Mouse (Mus musculus): ENCODE measurements around the gene Hif1an.

DNA sequence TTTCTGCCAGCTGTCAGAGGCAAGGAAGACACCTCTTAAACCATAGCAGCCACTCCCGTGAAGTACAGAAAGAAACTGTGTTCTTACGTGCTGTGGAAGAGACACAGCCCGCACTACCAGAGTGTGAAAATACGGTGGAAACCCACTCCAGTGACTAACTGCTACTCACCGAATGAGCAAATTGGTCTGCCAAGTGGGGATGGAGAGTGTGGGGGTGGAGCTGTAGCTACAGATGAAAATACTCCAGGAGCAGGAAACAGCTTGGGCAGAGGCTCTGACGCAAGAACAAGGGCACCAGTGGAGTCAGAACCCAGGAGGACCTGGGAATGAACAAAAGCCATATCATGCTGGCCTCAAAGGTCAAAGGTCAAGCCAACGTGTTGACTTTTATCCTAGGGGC is 55.5 kb downstream of the Hif1an start:
- no peak for TF ChIP-seq CTCF (conservative IDR thresholded peaks at IDR 0.05 in 1 of 2, IDR thresholded peaks at IDR 0.05 in 1 of 2; ENCODE audit: low read depth in 2 of 2, low read length in 2 of 2)
- no peak for TF ChIP-seq CHD1 (IDR thresholded peaks at IDR 0.05; ENCODE audit: low read depth, low read length)
- TF ChIP-seq NRF1 (IDR thresholded peaks at IDR 0.05; ENCODE audit: low read depth, low read length), result no peak
- TF ChIP-seq ZC3H11A (IDR thresholded peaks at IDR 0.05; ENCODE audit: low read depth, low read length), result no peak
- TF ChIP-seq JUND (conservative IDR thresholded peaks at IDR 0.05; ENCODE audit: low read depth, low read length), result no peak
- no peak for TF ChIP-seq RAD21 (IDR thresholded peaks at IDR 0.05; ENCODE audit: low read depth, low read length)
- no peak for TF ChIP-seq PAX5 (IDR thresholded peaks at IDR 0.05; ENCODE audit: low read length)

Data from CH12.LX (cell line).